Mouse (Mus musculus): ENCODE measurements at regions not wholly inside any gene's neighbourhood (a gene's known extent, or its start where the extent isn't known, plus 50 kb on each side); places are given as distances from the start of the nearest gene placed in this dataset.

DNA sequence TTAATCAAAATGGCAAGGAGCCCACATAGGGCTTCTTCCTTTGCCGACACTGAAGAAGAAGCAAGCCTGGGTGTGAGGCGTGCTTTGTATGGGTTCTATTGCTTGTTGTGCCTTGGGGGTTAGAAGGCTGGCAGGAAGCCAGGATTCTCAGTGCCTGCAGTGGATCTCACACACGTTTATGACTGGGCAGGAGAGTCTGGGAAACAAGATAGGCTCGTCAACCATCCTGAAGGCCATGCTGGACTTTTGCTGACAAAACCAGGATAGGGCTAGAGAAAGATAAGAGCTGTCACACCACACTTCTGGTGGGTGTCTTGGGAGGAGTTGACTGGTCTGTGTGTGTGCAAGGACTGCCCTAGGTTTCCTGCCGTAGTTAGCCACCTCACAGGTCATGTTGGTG is 436.1 kb upstream of the Trpc7 start:
- no peak overlapping the region for H3K4me2 ChIP-seq (ENCODE audit: insufficient read depth, low read depth, poor library complexity, severe bottlenecking)
- no peaks in the 10 kb centered on the region for H3K27me3 ChIP-seq (replicated peaks)
- H3K9ac ChIP-seq (ENCODE audit: insufficient read depth, low read depth) = no peak overlapping the region
- in situ Hi-C loops (cut with MboI; ENCODE audit: low pct_ligation_motif_present, low pct_unique_long_range_greater_than_20kb, low sequenced_read_pairs) = no loop called here
- no peaks in the 10 kb centered on the region for H3K4me1 ChIP-seq (ENCODE audit: control insufficient read depth in 1 of 2, insufficient read depth in 2 of 2)
- peaks cover 81% of the 10 kb centered on the region for H3K9me3 ChIP-seq (replicated peaks; ENCODE audit: low read length)
- no peak overlapping the region for H3K27ac ChIP-seq (ENCODE audit: insufficient read depth, low read depth)
- dilution Hi-C loops (cut with MboI; ENCODE audit: extremely low pct_ligation_motif_present, extremely low pct_unique_long_range_greater_than_20kb, low sequenced_read_pairs) = no loop called here
- DNase-seq (ENCODE audit: extremely low read depth) = no peak
- no peaks in the 10 kb centered on the region for H3K36me3 ChIP-seq (replicated peaks in 1 of 2; ENCODE audit: control insufficient read depth in 1 of 2, insufficient read depth in 1 of 2, low read length in 1 of 2)
- no peak overlapping the region for H3K4me3 ChIP-seq (replicated peaks in 1 of 3; ENCODE audit: low read depth in 2 of 3, low read length in 2 of 3, poor library complexity in 1 of 3)
- no peak for TF ChIP-seq E2F4 (IDR thresholded peaks at IDR 0.05; ENCODE audit: insufficient replicate concordance, low read depth, low read length)
- TF ChIP-seq USF2 (conservative IDR thresholded peaks at IDR 0.05; ENCODE audit: low read depth, low read length) = no peak
- no peaks in the 10 kb centered on the region for H3K79me2 ChIP-seq (replicated peaks; ENCODE audit: control insufficient read depth, extremely low read depth, insufficient read depth, poor library complexity, severe bottlenecking)

DNA sequence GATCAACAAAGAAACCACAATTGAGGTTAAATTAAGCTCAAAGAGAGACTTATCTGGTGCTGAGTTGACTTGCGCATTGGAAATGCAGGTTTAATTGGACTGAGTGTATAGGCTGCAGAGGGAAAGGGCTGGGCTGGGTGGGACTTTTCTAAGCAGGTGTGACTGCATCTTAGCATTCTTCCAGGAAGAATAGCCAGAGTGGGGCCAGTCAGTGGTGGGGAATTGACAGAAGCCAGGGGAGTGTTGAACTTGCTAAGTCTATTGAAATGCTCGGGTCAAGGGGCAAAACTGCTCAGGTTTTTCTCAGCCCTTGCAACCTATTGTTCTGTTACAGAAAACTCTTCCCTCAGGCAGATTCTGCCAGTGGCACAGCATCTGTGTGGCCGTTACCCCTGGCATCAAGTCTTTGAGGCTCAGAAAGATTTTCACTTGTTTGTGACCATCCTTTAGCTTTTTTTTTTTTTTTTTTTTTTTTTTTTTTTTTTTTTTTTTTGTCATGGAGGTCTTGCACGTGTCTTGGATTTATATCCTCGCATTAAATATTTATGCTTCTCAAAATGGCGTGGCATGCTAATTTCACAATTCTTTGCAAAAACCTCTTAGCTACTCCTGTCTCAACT is 429.6 kb upstream of the Trpc7 start:
- TF ChIP-seq MXI1 (IDR thresholded peaks at IDR 0.05; ENCODE audit: low read depth, low read length) (no peak), HCFC1 (IDR thresholded peaks at IDR 0.05; ENCODE audit: low read depth, low read length) (no peak), ELF1 (IDR thresholded peaks at IDR 0.05; ENCODE audit: low read depth, low read length) (no peak), PAX5 (IDR thresholded peaks at IDR 0.05; ENCODE audit: low read length) (no peak), USF1 (IDR thresholded peaks at IDR 0.05; ENCODE audit: low read depth, low read length) (no peak)
- no peak overlapping the region for H3K27ac ChIP-seq (ENCODE audit: insufficient read depth, low read depth)
- no peak for DNase-seq (ENCODE audit: extremely low read depth)
- H3K9me3 ChIP-seq (replicated peaks; ENCODE audit: low read length) = peaks cover 85% of the 10 kb centered on the region
- H3K79me2 ChIP-seq (replicated peaks; ENCODE audit: control insufficient read depth, extremely low read depth, insufficient read depth, poor library complexity, severe bottlenecking) = no peaks in the 10 kb centered on the region
- in situ Hi-C loops (cut with MboI; ENCODE audit: low pct_ligation_motif_present, low pct_unique_long_range_greater_than_20kb, low sequenced_read_pairs) (no loop called here), dilution Hi-C loops (cut with MboI; ENCODE audit: extremely low pct_ligation_motif_present, extremely low pct_unique_long_range_greater_than_20kb, low sequenced_read_pairs) (no loop called here)
- H3K36me3 ChIP-seq (replicated peaks in 1 of 2; ENCODE audit: control insufficient read depth in 1 of 2, insufficient read depth in 1 of 2, low read length in 1 of 2) = no peaks in the 10 kb centered on the region
- no peaks in the 10 kb centered on the region for H3K27me3 ChIP-seq (replicated peaks)
- no peak overlapping the region for H3K9ac ChIP-seq (ENCODE audit: insufficient read depth, low read depth)
- no peak overlapping the region for H3K4me2 ChIP-seq (ENCODE audit: insufficient read depth, low read depth, poor library complexity, severe bottlenecking)
- H3K4me1 ChIP-seq (ENCODE audit: control insufficient read depth in 1 of 2, insufficient read depth in 2 of 2) = no peaks in the 10 kb centered on the region
- no peak overlapping the region for H3K4me3 ChIP-seq (replicated peaks in 1 of 3; ENCODE audit: low read depth in 2 of 3, low read length in 2 of 3, poor library complexity in 1 of 3)

GRCm38 (mm10) chr13:57316211-57317005 is 420.6 kb upstream of the Trpc7 start:
- no peak overlapping the region for H3K4me2 ChIP-seq (ENCODE audit: insufficient read depth, low read depth, poor library complexity, severe bottlenecking)
- no peak overlapping the region for H3K9ac ChIP-seq (ENCODE audit: insufficient read depth, low read depth)
- no peaks in the 10 kb centered on the region for H3K36me3 ChIP-seq (replicated peaks in 1 of 2; ENCODE audit: control insufficient read depth in 1 of 2, insufficient read depth in 1 of 2, low read length in 1 of 2)
- H3K4me1 ChIP-seq (ENCODE audit: control insufficient read depth in 1 of 2, insufficient read depth in 2 of 2) = no peaks in the 10 kb centered on the region
- dilution Hi-C loops (cut with MboI; ENCODE audit: extremely low pct_ligation_motif_present, extremely low pct_unique_long_range_greater_than_20kb, low sequenced_read_pairs) (no loop called here), in situ Hi-C loops (cut with MboI; ENCODE audit: low pct_ligation_motif_present, low pct_unique_long_range_greater_than_20kb, low sequenced_read_pairs) (no loop called here)
- no peak overlapping the region for H3K27ac ChIP-seq (ENCODE audit: insufficient read depth, low read depth)
- no peak for DNase-seq (ENCODE audit: extremely low read depth)
- H3K27me3 ChIP-seq (replicated peaks) = no peaks in the 10 kb centered on the region
- H3K4me3 ChIP-seq (replicated peaks in 1 of 3; ENCODE audit: low read depth in 2 of 3, low read length in 2 of 3, poor library complexity in 1 of 3) = no peak overlapping the region
- TF ChIP-seq BHLHE40 (IDR thresholded peaks at IDR 0.05; ENCODE audit: low read depth, low read length) = no peak
- no peak for TF ChIP-seq RAD21 (IDR thresholded peaks at IDR 0.05; ENCODE audit: low read depth, low read length)
- no peak for TF ChIP-seq TCF12 (IDR thresholded peaks at IDR 0.05; ENCODE audit: low read depth, low read length)
- no peak for TF ChIP-seq NELFE (IDR thresholded peaks at IDR 0.05; ENCODE audit: low read depth, low read length)
- no peak for TF ChIP-seq POLR2A (IDR thresholded peaks at IDR 0.05; ENCODE audit: low read depth, low read length)
- no peak for TF ChIP-seq MEF2A (IDR thresholded peaks at IDR 0.05; ENCODE audit: borderline replicate concordance, low read depth, low read length)
- no peak for TF ChIP-seq UBTF (IDR thresholded peaks at IDR 0.05; ENCODE audit: low read depth, low read length)
- no peak for TF ChIP-seq PAX5 (IDR thresholded peaks at IDR 0.05; ENCODE audit: low read length)
- no peak for TF ChIP-seq MXI1 (IDR thresholded peaks at IDR 0.05; ENCODE audit: low read depth, low read length)
- TF ChIP-seq MYC (IDR thresholded peaks at IDR 0.05; ENCODE audit: low read depth, low read length) = no peak
- no peaks in the 10 kb centered on the region for H3K79me2 ChIP-seq (replicated peaks; ENCODE audit: control insufficient read depth, extremely low read depth, insufficient read depth, poor library complexity, severe bottlenecking)
- peaks cover 87% of the 10 kb centered on the region for H3K9me3 ChIP-seq (replicated peaks; ENCODE audit: low read length)

All from CH12.LX (cell line).